Mouse (Mus musculus) liver, adult 2 months (tissue): Measurements from ENCODE around the gene Deaf1.

Experiments
- CTCF ChIP-seq: fragments of 200-500 bp; IDR thresholded peaks from 2 replicates; pipeline ENCODE4 v1.5.1; 2011; ENCODE audit warnings: low read depth, low read length, control low read depth
- POLR2A ChIP-seq: fragments of 200-500 bp; IDR thresholded peaks from 2 replicates; pipeline ENCODE4 v1.6.1; 2011; ENCODE audit warnings: low read length, control low read depth; ENCODE audit not compliant: insufficient read depth; ENCODE audit errors: extremely low read depth

- no peak for TF ChIP-seq CTCF
- no peak for TF ChIP-seq POLR2A
Observed at GRCm38 (mm10) chr7:141361510-141361909, 34.0 kb upstream of the Deaf1 start.
